Mouse (Mus musculus) Muller cell, postnatal 12 days (primary cell): ENCODE data around the gene Smim24.

ENCODE experiments used
- DNase-seq: peaks from one replicate; pipeline ENCODE4 v3.0.0-alpha.2; 2015; ENCODE audit errors: inconsistent ontology term

Gene Smim24

DNA sequence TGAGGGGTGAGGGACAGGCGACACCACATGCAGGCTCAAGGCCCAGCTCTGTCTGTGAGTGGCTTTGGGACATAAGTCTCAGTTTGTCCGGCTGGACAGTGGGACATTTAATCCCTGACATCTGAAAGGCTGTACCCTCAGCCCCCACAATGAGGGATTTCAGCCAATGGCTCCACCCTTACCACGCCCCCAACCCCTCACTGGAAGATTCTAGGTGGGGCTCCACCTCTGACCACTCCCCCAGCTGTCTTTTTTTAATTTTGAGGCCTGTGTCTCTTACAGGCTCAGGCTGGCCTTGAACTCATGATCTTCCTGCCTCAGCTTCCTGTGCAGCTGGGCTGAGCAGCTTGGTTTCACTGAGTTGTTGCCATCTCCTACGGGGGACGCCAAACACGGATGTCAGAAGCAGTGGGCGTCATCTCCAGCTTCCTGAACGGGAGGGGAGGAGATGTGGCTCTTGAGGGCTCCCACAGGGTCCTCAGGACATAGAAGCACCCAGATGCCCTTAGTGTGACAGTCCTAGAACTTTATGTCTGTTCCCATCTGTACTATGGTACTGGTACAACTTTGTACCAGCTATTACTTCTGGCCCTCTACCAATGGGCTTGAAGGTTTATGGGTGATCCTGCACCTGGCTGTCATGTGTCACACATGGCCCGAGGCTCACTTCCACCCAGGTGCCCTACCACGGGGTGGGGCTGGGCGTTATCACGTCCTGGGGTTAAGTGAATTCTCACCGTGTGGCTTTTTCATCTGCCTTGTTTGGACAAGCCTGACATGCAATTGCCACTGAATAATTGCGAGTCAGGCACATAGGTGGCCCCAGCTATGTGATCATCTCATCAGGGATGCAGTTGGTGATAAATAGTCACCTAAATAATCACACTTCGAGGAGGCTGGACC lies 41.8 kb downstream of the Smim24 start:
- DNase-seq: no peak

DNA sequence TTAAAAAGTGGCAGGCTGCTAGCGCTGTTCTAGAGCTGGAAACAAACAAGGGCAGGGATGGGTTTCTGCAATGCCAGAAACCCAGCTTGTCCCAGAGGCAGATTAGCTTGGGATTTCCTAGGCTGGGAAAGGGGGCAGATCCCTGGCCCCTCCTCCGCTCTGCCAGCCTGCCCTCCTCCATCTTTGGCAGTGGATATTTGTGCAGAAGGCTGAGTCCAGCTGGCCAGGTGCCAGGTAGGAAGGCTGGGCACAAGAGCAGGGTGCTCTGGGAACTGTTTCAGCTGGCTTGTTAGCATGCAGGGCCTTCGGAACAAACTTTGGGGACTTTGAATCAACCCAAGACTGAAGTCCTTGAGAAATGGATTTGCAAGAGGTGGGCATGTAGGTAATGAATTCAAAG lies 42.6 kb downstream of the Smim24 start:
- DNase-seq: peak; percentile 73

- DNase-seq: no peak
These were observed 48.2 kb downstream of the Smim24 start for GRCm38 (mm10) chr10:81441019-81441418.
